Mouse (Mus musculus) liver, embryonic 14.5 days (tissue): Measurements from ENCODE around the gene Tspan3. TPM values are rescaled to one million over a fixed set of nuclear protein-coding genes. Genes with fewer than 3 reads are reported as not detected.

Source experiments
- ATAC-seq: fragments of 200-750 bp; cut with Nextera tagmentation; 2 replicates; pipeline ENCODE4 v1.8.0; 2017; ENCODE audit warnings: moderate number of reproducible peaks, mild to moderate bottlenecking, moderate library complexity; ENCODE audit not compliant: insufficient read depth
- DNase-seq, 3 experiments: peaks; one replicate each; pipeline ENCODE4 v3.0.0-alpha.2; 2012 to 2013; ENCODE audit warnings: low read depth in 3 of 3, low spot score in 3 of 3
- H3K27ac ChIP-seq: fragments of 300-500 bp; sonication (generic); 2 replicates; pipeline ENCODE4 v1.5.1; 2014; ENCODE audit warnings: moderate library complexity, mild to moderate bottlenecking, control low read depth, inconsistent platforms
- H3K27me3 ChIP-seq: fragments of 300-500 bp; sonication (generic); 2 replicates; pipeline ENCODE4 v1.6.1; 2014; ENCODE audit warnings: mild to moderate bottlenecking, low read length, moderate library complexity; ENCODE audit not compliant: control insufficient read depth, insufficient read depth
- H3K36me3 ChIP-seq: fragments of 300-500 bp; sonication (generic); replicated peaks from 2 replicates; pipeline ENCODE4 v1.6.1; 2014; ENCODE audit warnings: low read depth; ENCODE audit not compliant: control insufficient read depth, insufficient read depth
- H3K4me1 ChIP-seq, 2 experiments: fragments of 200-500 bp in 1 of 2; fragments of 300-500 bp in 1 of 2; sonication (generic) in 1 of 2; replicated peaks; 2 replicates each; pipeline ENCODE4 v1.6.1; 2012 to 2014; ENCODE audit warnings: antibody characterized with exemption in 1 of 2, inconsistent platforms in 1 of 2, low read length in 1 of 2; ENCODE audit not compliant: control insufficient read depth in 2 of 2, insufficient read depth in 2 of 2
- H3K4me2 ChIP-seq: fragments of 300-500 bp; sonication (generic); 2 replicates; pipeline ENCODE4 v1.6.1; 2014; ENCODE audit warnings: low read depth, mild to moderate bottlenecking, control low read depth, moderate library complexity
- H3K4me3 ChIP-seq, 2 experiments: fragments of 200-500 bp in 1 of 2; fragments of 300-500 bp in 1 of 2; sonication (generic) in 1 of 2; 2 replicates each; pipeline ENCODE4 v1.5.1; 2012 to 2014; ENCODE audit warnings: low read depth in 2 of 2, low read length in 2 of 2, mild to moderate bottlenecking in 2 of 2, control low read depth in 1 of 2, inconsistent platforms in 1 of 2, moderate library complexity in 1 of 2; ENCODE audit not compliant: insufficient read depth in 1 of 2
- H3K9ac ChIP-seq: fragments of 300-500 bp; sonication (generic); replicated peaks from 2 replicates; pipeline ENCODE4 v1.6.1; 2014; ENCODE audit warnings: mild to moderate bottlenecking, control low read depth, moderate library complexity
- H3K9me3 ChIP-seq: fragments of 300-500 bp; sonication (generic); 2 replicates; pipeline ENCODE4 v1.6.1; 2016; ENCODE audit warnings: low read length, mixed read lengths; ENCODE audit not compliant: control insufficient read depth
- CTCF ChIP-seq: IDR thresholded peaks from 2 replicates; pipeline ENCODE4 v1.5.1; 2016; ENCODE audit warnings: antibody characterized with exemption, low read depth, control low read depth
- EP300 ChIP-seq: IDR thresholded peaks from 2 replicates; pipeline ENCODE4 v1.6.1; 2016; ENCODE audit warnings: antibody characterized with exemption, low read depth
- WGBS: fragments of 180-500 bp; shearing (Covaris S2); extraction: QIAGEN DNeasy Blood & Tissue Kit; methylation state at CpG from one replicate; pipeline ENCODE4 v1.1.7; 2014; ENCODE audit not compliant: insufficient replicate concordance; 5-methylcytosine and 5-hydroxymethylcytosine counted together
- polyA plus RNA-seq, 2 experiments: library from polyadenylated mRNA; depleted of rRNA in 1 of 2; stranded (reverse) in 1 of 2; unstranded in 1 of 2; fragments of >200 nt; fragmentation: Nextera tagmentation in 1 of 2; extraction: Ambion mirVana in 1 of 2; gene quantifications; 2 replicates each; pipeline versions ENCODE4 v1.2.1 to v1.2.3; 2012 to 2014

Gene Tspan3
- polyA plus RNA-seq, 2 experiments = 15.3 to 22.4 TPM

DNA sequence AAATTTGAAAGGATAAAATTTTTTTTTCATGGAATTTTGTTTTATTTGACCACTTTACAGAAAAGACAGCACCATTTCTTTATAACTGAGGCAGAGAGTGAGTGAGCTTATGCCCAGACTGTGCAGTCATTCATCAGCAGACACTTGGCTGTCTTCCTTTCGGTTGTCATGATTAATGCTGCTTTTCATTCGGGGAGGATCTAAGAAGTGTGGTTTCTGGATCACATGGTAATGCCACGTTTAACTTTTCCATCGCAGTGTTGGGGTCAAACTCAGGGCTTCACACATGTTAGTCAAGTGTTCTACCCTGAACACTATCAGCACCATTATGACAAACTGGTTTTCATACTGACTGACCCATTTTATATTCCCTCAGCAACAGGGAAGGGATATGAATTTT, 64.3 kb downstream of the Tspan3 start:
- Histone ChIP-seq H3K27ac (no peak overlapping the region), H3K9ac (no peak overlapping the region), H3K4me3 (no peak overlapping the region), H3K27me3 (no peaks in the 10 kb centered on the region), H3K9me3 (no peaks in the 10 kb centered on the region), H3K4me2 (no peak overlapping the region), H3K4me1 (peaks cover 0 to 6% of the 10 kb centered on the region in 2 experiments; a peak in 1 of 4 replicates), H3K36me3 (no peaks in the 10 kb centered on the region)
- DNase-seq = no peak
- WGBS = 32% methylated on average over 4 of the region's 4 CpGs
- TF ChIP-seq EP300 = no peak
- TF ChIP-seq CTCF = no peak
- ATAC-seq = no peak

DNA sequence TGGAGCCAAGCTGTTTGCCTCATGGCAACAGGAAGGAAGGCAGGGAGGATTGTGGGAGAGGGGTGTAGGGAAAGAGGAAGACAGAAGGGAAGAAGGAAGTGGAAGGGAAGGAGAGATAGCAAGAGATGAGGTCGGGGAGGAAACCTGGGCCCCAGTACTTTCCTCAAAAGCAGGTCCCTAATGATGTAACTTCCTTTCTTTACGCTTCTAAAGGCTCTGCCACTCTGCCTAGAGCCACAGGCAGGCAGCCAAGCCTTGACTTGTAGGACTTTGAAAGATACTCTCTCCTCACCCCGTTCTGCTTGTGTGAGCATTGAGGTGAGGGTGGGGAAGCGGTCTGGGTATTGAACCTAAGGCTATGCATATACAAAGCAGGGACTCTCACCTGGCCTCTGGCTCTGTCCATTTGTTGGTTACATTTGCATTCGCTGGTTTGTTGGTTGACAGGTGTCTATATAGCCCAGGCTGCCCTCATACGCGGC, 65.2 kb downstream of the Tspan3 start:
- ATAC-seq (no peak), DNase-seq (no peak)
- Histone ChIP-seq H3K9ac (no peak overlapping the region), H3K4me1 (peaks cover 0 to 6% of the 10 kb centered on the region in 2 experiments; a peak in 1 of 4 replicates), H3K4me3 (no peak overlapping the region), H3K36me3 (no peaks in the 10 kb centered on the region), H3K27me3 (no peaks in the 10 kb centered on the region), H3K9me3 (no peaks in the 10 kb centered on the region), H3K4me2 (no peak overlapping the region), H3K27ac (no peak overlapping the region)
- 43% methylated on average over 7 of the region's 7 CpGs for WGBS
- TF ChIP-seq EP300 (no peak), CTCF (no peak)

DNA sequence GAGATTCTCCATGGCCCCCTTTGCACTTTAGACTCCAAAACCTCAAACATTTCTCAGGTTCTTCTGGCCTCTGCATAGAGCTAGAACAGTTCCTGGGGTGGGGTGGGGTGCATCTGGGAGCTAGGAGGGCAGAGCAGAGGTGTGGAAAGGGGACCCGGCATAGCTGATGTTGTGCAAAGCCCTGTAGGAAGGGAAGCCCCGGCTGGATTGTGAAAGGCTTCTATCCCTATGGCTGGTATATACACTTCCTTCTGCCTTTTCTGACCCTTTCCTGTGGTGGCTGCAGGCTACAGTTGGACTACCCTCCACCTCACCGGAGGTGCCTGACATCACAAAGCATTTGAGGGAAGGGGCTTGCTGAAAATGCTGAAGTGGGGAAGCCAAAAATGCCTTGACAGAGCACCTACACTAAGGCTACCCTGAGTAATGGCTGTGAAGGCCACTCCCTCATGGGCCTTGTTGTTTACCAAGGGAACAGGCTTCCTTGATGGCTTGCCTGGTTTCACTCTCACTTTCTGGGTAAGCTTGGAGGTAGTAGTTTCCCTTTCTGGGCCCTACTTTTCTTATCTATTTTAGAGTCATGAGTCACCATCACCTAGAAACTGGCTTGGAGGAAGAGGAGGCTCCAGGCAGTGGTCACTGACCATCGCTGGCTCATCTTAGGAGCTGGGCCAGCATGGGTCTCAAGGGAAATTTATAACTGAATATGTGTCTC, 67.5 kb downstream of the Tspan3 start:
- Histone ChIP-seq H3K9ac (no peak overlapping the region), H3K27ac (no peak overlapping the region), H3K27me3 (no peaks in the 10 kb centered on the region), H3K4me2 (no peak overlapping the region), H3K4me1 (peaks cover 0 to 6% of the 10 kb centered on the region in 2 experiments; a peak in 1 of 4 replicates), H3K9me3 (no peaks in the 10 kb centered on the region), H3K4me3 (no peak overlapping the region), H3K36me3 (no peaks in the 10 kb centered on the region)
- TF ChIP-seq CTCF (no peak), EP300 (no peak)
- 30% methylated on average over 4 of the region's 4 CpGs for WGBS
- ATAC-seq = no peak
- no peak for DNase-seq

DNA sequence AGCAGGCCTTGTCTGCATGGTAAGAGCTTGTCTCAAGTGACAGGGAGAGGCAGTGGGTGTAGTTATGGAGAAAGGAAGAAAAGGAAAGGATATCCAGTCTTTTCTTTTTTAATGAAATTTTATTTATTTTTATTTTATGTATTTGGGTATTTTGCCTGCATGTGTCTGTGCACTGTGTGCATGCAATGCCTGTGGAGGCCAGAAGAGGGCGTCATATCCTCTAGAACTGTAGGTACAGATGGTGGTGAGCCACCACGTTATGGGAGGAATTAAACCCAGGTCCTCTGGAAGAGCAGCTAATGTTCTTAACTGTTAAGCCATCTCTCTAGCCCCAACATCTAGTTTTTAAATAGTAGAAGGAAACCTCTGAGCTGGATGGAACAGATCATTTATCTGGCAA, 73.2 kb downstream of the Tspan3 start:
- H3K4me3 ChIP-seq = no peak overlapping the region
- H3K4me1 ChIP-seq = no peaks in the 10 kb centered on the region
- H3K27ac ChIP-seq = no peak overlapping the region
- H3K36me3 ChIP-seq = no peaks in the 10 kb centered on the region
- no peak overlapping the region for H3K9ac ChIP-seq
- ATAC-seq (no peak), DNase-seq (no peak)
- no peak overlapping the region for H3K4me2 ChIP-seq
- no peaks in the 10 kb centered on the region for H3K9me3 ChIP-seq
- H3K27me3 ChIP-seq = no peaks in the 10 kb centered on the region
- 11% methylated on average over 2 of the region's 2 CpGs for whole genome bisulfite sequencing
- TF ChIP-seq EP300 (no peak), CTCF (peak; percentile 49)

DNA sequence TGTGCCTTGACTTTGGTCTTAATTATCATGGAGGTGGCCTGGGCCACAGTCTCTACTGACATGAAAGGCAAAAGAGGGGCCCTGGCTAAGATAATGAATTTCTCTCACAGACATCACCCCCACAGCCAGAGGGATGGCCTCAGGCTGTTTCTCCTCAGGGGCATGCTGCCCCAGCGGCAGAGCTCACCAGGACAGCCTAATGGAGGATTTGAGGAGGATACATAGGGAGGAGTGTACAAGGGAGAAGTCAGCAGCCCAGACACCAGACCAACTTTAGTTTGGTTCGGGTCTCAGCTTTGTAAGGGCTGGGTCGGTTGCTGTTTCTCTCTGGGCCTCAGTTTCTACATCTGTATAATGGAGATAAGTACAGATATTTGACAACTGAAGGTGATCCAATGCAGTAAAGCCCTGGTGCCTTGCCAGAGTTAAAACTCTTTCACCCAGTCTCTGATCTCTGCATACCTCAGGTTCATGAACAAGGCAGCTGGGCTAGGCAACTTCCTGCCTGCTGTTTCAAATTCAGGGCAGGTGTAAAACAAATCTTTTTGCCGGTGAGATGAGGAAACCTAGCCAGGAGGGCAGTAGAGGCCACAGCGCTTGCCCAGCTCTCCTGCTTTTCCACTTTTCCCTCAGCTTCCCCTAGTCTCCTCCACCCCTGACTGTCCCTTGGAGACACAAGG, 74.6 kb downstream of the Tspan3 start:
- TF ChIP-seq CTCF (no peak), EP300 (no peak)
- no peaks in the 10 kb centered on the region for H3K27me3 ChIP-seq
- no peak overlapping the region for H3K9ac ChIP-seq
- H3K4me3 ChIP-seq = peak overlapping the region; percentile 19 to 22
- H3K36me3 ChIP-seq = no peaks in the 10 kb centered on the region
- H3K4me1 ChIP-seq = no peaks in the 10 kb centered on the region
- WGBS = 34% methylated on average over 5 of the region's 5 CpGs
- no peak overlapping the region for H3K27ac ChIP-seq
- no peaks in the 10 kb centered on the region for H3K9me3 ChIP-seq
- H3K4me2 ChIP-seq = peak overlapping the region; percentile 13; the same call in 1 of the 2 replicates
- DNase-seq (no peak), ATAC-seq (no peak)
